ENCODE assay signal across 8 mouse cellular contexts in genomic region chr17:22165722-22166294, GRCm38 (mm10). TPM values are rescaled to one million over a fixed set of nuclear protein-coding genes. Genes with fewer than 3 reads are reported as not detected.
DNase-seq lines count a peak whose midpoint lies in the region; ATAC-seq and TF ChIP-seq lines count a peak whose summit lies in the region.
"Not testable (repeated sequence)": the region's sequence is repeated elsewhere in the genome, so short reads cannot be mapped to it uniquely, and the experiment has no call there.

Gene Zfp947 (minus strand): TSS chr17:22166190.

- not testable (repeated sequence) for H3K9me3 ChIP-seq in hindbrain, postnatal 0 days (ENCODE audit: low read length)

- H3K9ac ChIP-seq in hindbrain, postnatal 0 days (replicated peaks; ENCODE audit: low read length) = peak within 1 kb of the TSS; percentile 43; the same call in 1 of the 2 replicates

- H3K4me3 ChIP-seq in cortical plate, adult 2 months (ENCODE audit: insufficient read depth, low read length) = peak within 1 kb of the TSS; percentile 36; the same call in 1 of the 2 replicates
- H3K4me3 ChIP-seq in hindbrain, postnatal 0 days (ENCODE audit: low read length) = peak within 1 kb of the TSS; percentile 50
- peak within 1 kb of the TSS; percentile 45 for H3K4me3 ChIP-seq in left cerebral cortex, adult 2 months

- H3K27me3 ChIP-seq in hindbrain, postnatal 0 days (ENCODE audit: insufficient read depth, low read length) = not testable (repeated sequence)

- H3K27ac ChIP-seq in cortical plate, adult 2 months (ENCODE audit: insufficient read depth, low read length); left cerebral cortex, adult 2 months: not testable (repeated sequence)
- peak within 1 kb of the TSS; percentile 51; the same call in 1 of the 2 replicates for H3K27ac ChIP-seq in hindbrain, postnatal 0 days

- peak; percentile 68 for ATAC-seq in activated CD4-positive, CD25-positive, alpha-beta regulatory T cell, adult 4 months
- peak; percentile 89 for ATAC-seq in hindbrain, postnatal 0 days

- peak; percentile 55 for DNase-seq in gastrocnemius, postnatal 14 days
- peak; percentile 40 for DNase-seq in hindbrain, postnatal 0 days (ENCODE audit: low spot score)
- DNase-seq in left cerebral cortex, adult 2 months (ENCODE audit: extremely low spot score in 1 of 2, low spot score in 2 of 2) = peak; percentile 9 to 10
- peak; percentile 62 for DNase-seq in lung, postnatal 36 days
- peak; percentile 26 for DNase-seq in retina, adult 2 months (ENCODE audit: low read depth, low spot score)
- peak; percentile 48 for DNase-seq in urinary bladder, postnatal 14 days (ENCODE audit: low spot score)

- not testable (repeated sequence) for H3K36me3 ChIP-seq in hindbrain, postnatal 0 days (ENCODE audit: insufficient read depth, low read length)

- H3K4me2 ChIP-seq in hindbrain, postnatal 0 days (ENCODE audit: low read depth, low read length) = peak within 1 kb of the TSS; percentile 57

- intact Hi-C loops in gastrocnemius, postnatal 14 days (cut with DNase I; ENCODE audit: low total_unique reads); left cerebral cortex, adult 2 months (cut with DNase I): not testable (repeated sequence)

- H3K4me1 ChIP-seq in cortical plate, adult 2 months (ENCODE audit: control insufficient read depth, insufficient read depth, low read length); hindbrain, postnatal 0 days (ENCODE audit: insufficient read depth, low read length): not testable (repeated sequence)

- TF ChIP-seq POLR2A in cortical plate, adult 2 months (IDR thresholded peaks at IDR 0.05; ENCODE audit: extremely low read depth, insufficient read depth, low read length) = not testable (repeated sequence)

- under 1% methylated on average over 16 of the region's 16 CpGs for WGBS in hindbrain, postnatal 0 days

- TF ChIP-seq CTCF in cortical plate, adult 2 months (IDR thresholded peaks at IDR 0.05; ENCODE audit: extremely low read depth, insufficient read depth, low read length); left cerebral cortex, adult 2 months (IDR thresholded peaks at IDR 0.05): not testable (repeated sequence)
- TF ChIP-seq CTCF in hindbrain, postnatal 0 days (IDR thresholded peaks at IDR 0.05; ENCODE audit: low read depth) = peak; percentile 40

RNA-seq across cellular contexts. Expression of gene Zfp947, which starts in this region (rescaled TPM):
- 1 to 10 TPM in 1 of 2 experiments, under 1 TPM in 1; 0.65 to 1.1 TPM for polyA plus RNA-seq in activated CD4-positive, CD25-positive, alpha-beta regulatory T cell, adult 4 months (2017; shearing (Covaris generic))
- polyA plus RNA-seq in cortical plate, adult 2 months (2012; rRNA removed) = 0.19 and 0.23 TPM in 2 replicates
- total RNA-seq in gastrocnemius, postnatal 14 days (2021) = under 1 TPM; 0.58 to 0.98 TPM
- total RNA-seq in hindbrain, postnatal 0 days (2014; rRNA removed) = 0.32 and 0.73 TPM in 2 replicates
- polyA plus RNA-seq in hindbrain, postnatal 0 days (2015; fragmentation: Nextera tagmentation; extraction: Ambion mirVana) = 1.3 TPM in 2 replicates
- under 1 TPM; 0.32 to 0.40 TPM for total RNA-seq in left cerebral cortex, adult 2 months (2021)

Comparison
In these comparisons a context has a peak if more than half of its experiments do, and no peak if none do; other contexts are left out.
1. Peak in DNase-seq in gastrocnemius, postnatal 14 days; RNA of the gene not detected or under 1 TPM.
2. Peak in DNase-seq and H3K4me3 ChIP-seq in left cerebral cortex, adult 2 months; RNA of the gene not detected or under 1 TPM.
3. DNase-seq: peak in every context shown above with its lines; median percentile 62 in lung, postnatal 36 days; 55 in gastrocnemius, postnatal 14 days; 48 in urinary bladder, postnatal 14 days; 40 in hindbrain, postnatal 0 days; 26 in retina, adult 2 months; 10 in left cerebral cortex, adult 2 months.